Mouse (Mus musculus) forebrain, embryonic 14.5 days (tissue): ENCODE data around the gene Sag. TPM values are rescaled to one million over a fixed set of nuclear protein-coding genes. Genes with fewer than 3 reads are reported as not detected.

Experiments
- ATAC-seq: fragments of 200-750 bp; cut with Nextera tagmentation; 2 replicates; pipeline ENCODE4 v1.8.0; 2017; ENCODE audit warnings: mild to moderate bottlenecking, moderate library complexity
- DNase-seq: peaks from one replicate; pipeline ENCODE4 v3.0.0-alpha.2; 2015; ENCODE audit warnings: low spot score
- H3K27ac ChIP-seq: fragments of 300-500 bp; sonication (generic); 2 replicates; pipeline ENCODE4 v1.5.1; 2014; ENCODE audit warnings: low read depth, mild to moderate bottlenecking, control low read depth, low read length, moderate library complexity
- H3K27me3 ChIP-seq: fragments of 300-500 bp; sonication (generic); replicated peaks from 2 replicates; pipeline ENCODE4 v1.6.1; 2014; ENCODE audit warnings: low read length, control low read depth, mixed read lengths; ENCODE audit not compliant: control insufficient read depth, insufficient read depth
- H3K36me3 ChIP-seq: fragments of 300-500 bp; sonication (generic); 2 replicates; pipeline ENCODE4 v1.6.1; 2014; ENCODE audit warnings: low read length, control low read depth; ENCODE audit not compliant: control insufficient read depth, insufficient read depth
- H3K4me1 ChIP-seq: fragments of 300-500 bp; sonication (generic); 2 replicates; pipeline ENCODE4 v1.6.1; 2014; ENCODE audit warnings: antibody characterized with exemption, low read length, control low read depth; ENCODE audit not compliant: control insufficient read depth, insufficient read depth
- H3K4me2 ChIP-seq: fragments of 300-500 bp; sonication (generic); 2 replicates; pipeline ENCODE4 v1.6.1; 2014; ENCODE audit warnings: mild to moderate bottlenecking, control low read depth, low read length
- H3K4me3 ChIP-seq: fragments of 300-500 bp; sonication (generic); 2 replicates; pipeline ENCODE4 v1.5.1; 2014; ENCODE audit warnings: low read depth, low read length, control low read depth
- H3K9ac ChIP-seq: fragments of 300-500 bp; sonication (generic); 2 replicates; pipeline ENCODE4 v1.6.1; 2014; ENCODE audit warnings: mild to moderate bottlenecking, low read length, control low read depth, moderate library complexity
- H3K9me3 ChIP-seq: fragments of 300-500 bp; sonication (generic); replicated peaks from 2 replicates; pipeline ENCODE4 v1.6.1; 2016; ENCODE audit warnings: low read length, control low read depth, mixed read lengths; ENCODE audit not compliant: control insufficient read depth
- WGBS: fragments of 180-500 bp; shearing (Covaris S2); extraction: QIAGEN DNeasy Blood & Tissue Kit; methylation state at CpG from one replicate; pipeline ENCODE4 v1.1.7; 2014; 5-methylcytosine and 5-hydroxymethylcytosine counted together
- polyA plus RNA-seq: library from polyadenylated mRNA; unstranded; fragments of >200 nt; fragmentation: Nextera tagmentation; extraction: Ambion mirVana; gene quantifications from 2 replicates; pipeline ENCODE4 v1.2.1, GENCODE M21; 2014

Sag gene
- polyA plus RNA-seq, 1 experiment from 2014 or later, result 1.0 TPM

GRCm38 (mm10) chr1:87890960-87891359 is 87.5 kb downstream of the Sag start:
- Histone ChIP-seq H3K27ac (no peak overlapping the region), H3K9ac (no peak overlapping the region), H3K4me3 (no peak overlapping the region), H3K9me3 (no peaks in the 10 kb centered on the region), H3K27me3 (no peaks in the 10 kb centered on the region), H3K36me3 (no peaks in the 10 kb centered on the region), H3K4me2 (no peak overlapping the region), H3K4me1 (no peaks in the 10 kb centered on the region)
- 81% methylated on average over 1 of the region's 1 CpGs for WGBS
- DNase-seq (no peak), ATAC-seq (no peak)

- ATAC-seq, result no peak
- no peaks in the 10 kb centered on the region for H3K27me3 ChIP-seq
- no peaks in the 10 kb centered on the region for H3K36me3 ChIP-seq
- H3K9ac ChIP-seq, result no peak overlapping the region
- H3K4me3 ChIP-seq, result no peak overlapping the region
- H3K27ac ChIP-seq, result no peak overlapping the region
- H3K9me3 ChIP-seq, result no peaks in the 10 kb centered on the region
- no peaks in the 10 kb centered on the region for H3K4me1 ChIP-seq
- H3K4me2 ChIP-seq, result no peak overlapping the region
- DNase-seq, result no peak
- 89% methylated on average over 4 of the region's 4 CpGs for WGBS
Observed at GRCm38 (mm10) chr1:87891634-87892033, 88.2 kb downstream of the Sag start.

- WGBS, result 34% methylated on average over 2 of the region's 2 CpGs
Observed at GRCm38 (mm10) chr1:87892499-87892898, 89.0 kb downstream of the Sag start.

GRCm38 (mm10) chr1:87893414-87893813 is 89.9 kb downstream of the Sag start:
- 94% methylated on average over 4 of the region's 4 CpGs for WGBS
- H3K36me3 ChIP-seq, result no peaks in the 10 kb centered on the region
- H3K9ac ChIP-seq, result no peak overlapping the region
- no peak overlapping the region for H3K4me2 ChIP-seq
- H3K4me3 ChIP-seq, result no peak overlapping the region
- no peak overlapping the region for H3K27ac ChIP-seq
- DNase-seq (no peak), ATAC-seq (no peak)
- H3K9me3 ChIP-seq, result no peaks in the 10 kb centered on the region
- H3K27me3 ChIP-seq, result no peaks in the 10 kb centered on the region
- H3K4me1 ChIP-seq, result no peaks in the 10 kb centered on the region

More at GRCm38 (mm10) chr1:87892499-87892898, 89.0 kb downstream of the Sag start:
- Histone ChIP-seq H3K4me1 (no peaks in the 10 kb centered on the region), H3K27me3 (no peaks in the 10 kb centered on the region), H3K4me2 (no peak overlapping the region), H3K36me3 (no peaks in the 10 kb centered on the region), H3K27ac (no peak overlapping the region), H3K9ac (no peak overlapping the region), H3K9me3 (no peaks in the 10 kb centered on the region), H3K4me3 (no peak overlapping the region)
- no peak for DNase-seq
- ATAC-seq, result no peak

Other genes starting within 250 kb of the Sag start
- 8.0 and 13.8 TPM in 2 replicates for gene Ngef, start 229.8 kb upstream of the Sag start, polyA plus RNA-seq
- 3.3 and 5.3 TPM in 2 replicates for gene Inpp5d, start 183.4 kb upstream of the Sag start, polyA plus RNA-seq
- gene Atg16l1, start 47.8 kb upstream of the Sag start, polyA plus RNA-seq, result 50.0 and 60.3 TPM in 2 replicates
- 31.7 and 49.8 TPM in 2 replicates for gene Dgkd, start 49.6 kb downstream of the Sag start, polyA plus RNA-seq
- gene Usp40, start 204.9 kb downstream of the Sag start, polyA plus RNA-seq, result 16.4 and 18.5 TPM in 2 replicates